Mouse (Mus musculus) myocyte (in vitro differentiated cells): ENCODE measurements around the gene Imp4.

ENCODE experiments used
- CEBPB ChIP-seq: IDR thresholded peaks from 2 replicates; pipeline ENCODE4 v1.6.1; 2011; ENCODE audit warnings: mild to moderate bottlenecking, moderate library complexity; ENCODE audit not compliant: poor library complexity, insufficient read depth, severe bottlenecking
- MYOD1 ChIP-seq, 3 experiments: IDR thresholded peaks; one replicate each; pipeline ENCODE4 v1.6.1; 2011; ENCODE audit warnings: control low read depth in 2 of 3, low read depth in 2 of 3, mild to moderate bottlenecking in 2 of 3, moderate library complexity in 1 of 3; ENCODE audit not compliant: insufficient read length in 2 of 3, control insufficient read depth in 1 of 3
- POLR2A ChIP-seq: IDR thresholded peaks from one replicate; pipeline ENCODE4 v1.6.1; 2011; ENCODE audit warnings: low read depth, mild to moderate bottlenecking, control low read depth, moderate library complexity; ENCODE audit not compliant: insufficient read length
- POLR2AphosphoS2 ChIP-seq: IDR thresholded peaks from one replicate; pipeline ENCODE4 v1.6.1; 2011; ENCODE audit warnings: low read depth, control low read depth; ENCODE audit not compliant: insufficient read length
- SRF ChIP-seq: IDR thresholded peaks from one replicate; pipeline ENCODE4 v1.6.1; 2011; ENCODE audit warnings: low read depth; ENCODE audit not compliant: control insufficient read depth, insufficient read length
- TCF3 ChIP-seq: IDR thresholded peaks from one replicate; pipeline ENCODE4 v1.6.1; 2011; ENCODE audit warnings: low read depth, control low read depth; ENCODE audit not compliant: insufficient read length
- USF1 ChIP-seq: IDR thresholded peaks from one replicate; pipeline ENCODE4 v1.6.1; 2011; ENCODE audit warnings: low read depth, mild to moderate bottlenecking, control low read depth, moderate library complexity

GRCm38 (mm10) chr1:34458431-34458830, 18.8 kb downstream of the Imp4 start:
- TF ChIP-seq CEBPB (no peak), USF1 (no peak), MYOD1 (IDR thresholded peaks at IDR 0.05; ENCODE audit: control insufficient read depth in 1 of 3, insufficient read length in 2 of 3, low read depth in 2 of 3) (no peak), POLR2AphosphoS2 (no peak), TCF3 (no peak), POLR2A (no peak), SRF (no peak)
